Mouse (Mus musculus): ENCODE data around the gene Kif2c. TPM values are rescaled to one million over a fixed set of nuclear protein-coding genes. Genes with fewer than 3 reads are reported as not detected.

Kif2c gene
- polyA plus RNA-seq, 1 experiment: 0.54 TPM

DNA sequence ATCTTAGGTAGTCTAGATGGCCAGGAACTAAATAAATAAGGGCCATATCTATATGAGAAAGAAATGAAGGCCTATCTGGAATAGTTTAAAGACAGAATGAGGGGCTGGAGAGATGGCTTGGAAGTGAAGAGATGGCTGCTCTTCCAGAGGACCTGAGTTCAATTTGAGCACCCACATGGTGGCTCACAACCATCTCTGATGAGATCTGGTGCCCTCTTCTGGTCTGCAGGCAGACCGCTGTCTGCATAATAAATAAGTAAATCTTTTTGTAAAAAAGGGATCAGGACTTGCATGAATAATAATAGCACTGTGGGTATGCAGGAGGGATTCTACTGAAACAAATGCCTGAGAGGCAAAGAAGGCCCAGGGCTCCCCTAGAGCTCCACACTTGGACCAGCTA is 69.2 kb downstream of the Kif2c start:
- no peak for TF ChIP-seq POLR2A (IDR thresholded peaks at IDR 0.05; ENCODE audit: extremely low read depth, insufficient read depth, low read length)
- H3K4me3 ChIP-seq (ENCODE audit: insufficient read depth, low read length): no peak overlapping the region
- H3K4me1 ChIP-seq (ENCODE audit: control insufficient read depth, insufficient read depth, low read length): no peaks in the 10 kb centered on the region
- no peak overlapping the region for H3K27ac ChIP-seq (ENCODE audit: insufficient read depth, low read length)

DNA sequence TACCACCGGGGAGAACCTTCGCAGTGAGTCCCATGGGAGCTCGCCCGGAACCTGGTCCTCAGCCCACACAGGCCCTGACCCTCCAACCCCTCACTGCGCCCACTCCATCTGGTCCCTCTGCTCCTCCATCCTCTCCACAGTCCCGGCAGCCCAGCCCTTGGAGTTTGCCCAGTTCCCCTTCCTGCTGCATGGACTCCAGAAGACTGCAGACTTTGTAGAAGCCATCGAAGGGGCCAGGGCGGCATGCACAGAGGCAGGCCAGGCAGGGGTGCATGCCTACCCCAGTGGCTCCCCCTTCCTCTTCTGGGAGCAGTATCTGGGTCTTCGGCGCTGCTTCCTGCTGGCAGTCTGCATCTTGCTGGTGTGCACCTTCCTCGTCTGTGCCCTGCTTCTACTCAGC is 71.5 kb downstream of the Kif2c start:
- no peaks in the 10 kb centered on the region for H3K4me1 ChIP-seq (ENCODE audit: control insufficient read depth, insufficient read depth, low read length)
- H3K27ac ChIP-seq (ENCODE audit: insufficient read depth, low read length): no peak overlapping the region
- no peak for TF ChIP-seq POLR2A (IDR thresholded peaks at IDR 0.05; ENCODE audit: extremely low read depth, insufficient read depth, low read length)
- TF ChIP-seq CTCF (IDR thresholded peaks at IDR 0.05; ENCODE audit: extremely low read depth, insufficient read depth, low read length): no peak
- no peak overlapping the region for H3K4me3 ChIP-seq (ENCODE audit: insufficient read depth, low read length)

DNA sequence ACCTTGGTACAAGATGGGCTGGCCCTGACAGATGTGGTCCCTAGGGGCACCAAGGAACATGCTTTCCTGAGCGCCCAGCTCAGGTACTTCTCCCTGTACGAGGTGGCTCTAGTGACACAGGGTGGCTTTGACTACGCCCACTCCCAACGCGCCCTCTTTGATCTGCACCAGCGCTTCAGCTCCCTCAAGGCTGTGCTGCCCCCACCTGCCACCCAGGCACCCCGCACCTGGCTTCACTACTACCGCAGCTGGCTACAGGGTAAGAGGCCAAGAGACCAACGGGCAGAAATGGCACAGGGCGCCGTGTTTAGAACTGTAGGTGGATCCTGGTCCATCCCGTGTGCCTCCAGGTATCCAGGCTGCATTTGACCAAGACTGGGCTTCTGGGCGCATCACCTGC is 72.2 kb downstream of the Kif2c start:
- no peak overlapping the region for H3K27ac ChIP-seq (ENCODE audit: insufficient read depth, low read length)

More for the DNA sequence above, 72.2 kb downstream of the Kif2c start:
- Histone ChIP-seq H3K4me3 (ENCODE audit: insufficient read depth, low read length) (no peak overlapping the region), H3K4me1 (ENCODE audit: control insufficient read depth, insufficient read depth, low read length) (no peaks in the 10 kb centered on the region)
- TF ChIP-seq CTCF (IDR thresholded peaks at IDR 0.05; ENCODE audit: extremely low read depth, insufficient read depth, low read length): no peak
- TF ChIP-seq POLR2A (IDR thresholded peaks at IDR 0.05; ENCODE audit: extremely low read depth, insufficient read depth, low read length): no peak

Other genes with a start within 250 kb of the Kif2c start
- gene Urod, start 188.2 kb downstream of the Kif2c start, polyA plus RNA-seq (2012; rRNA removed): 68.1 and 73.8 TPM in 2 replicates
- 44.6 and 50.1 TPM in 2 replicates for gene Hectd3, start 187.3 kb downstream of the Kif2c start, polyA plus RNA-seq (2012; rRNA removed)
- gene Eif2b3, start 163.2 kb downstream of the Kif2c start, polyA plus RNA-seq (2012; rRNA removed): 19.0 and 20.2 TPM in 2 replicates
- gene Ptch2, start 86.6 kb downstream of the Kif2c start, polyA plus RNA-seq (2012; rRNA removed): 1.5 and 1.8 TPM in 2 replicates
- 14.6 and 14.9 TPM in 2 replicates for gene Btbd19, start 56.9 kb downstream of the Kif2c start, polyA plus RNA-seq (2012; rRNA removed)
- gene Tctex1d4, start 55.8 kb downstream of the Kif2c start, polyA plus RNA-seq (2012; rRNA removed): 0.68 and 1.8 TPM in 2 replicates
- gene Plk3, start 48.7 kb downstream of the Kif2c start, polyA plus RNA-seq (2012; rRNA removed): 16.0 and 19.5 TPM in 2 replicates
- gene Rps8, start 26.4 kb downstream of the Kif2c start, polyA plus RNA-seq (2012; rRNA removed): 499 and 554 TPM in 2 replicates
- 4.8 and 6.1 TPM in 2 replicates for gene Tmem53, start 69.3 kb upstream of the Kif2c start, polyA plus RNA-seq (2012; rRNA removed)
- 0.38 and 0.67 TPM in 2 replicates for gene Armh1, start 69.5 kb upstream of the Kif2c start, polyA plus RNA-seq (2012; rRNA removed)

Data from cortical plate, adult 2 months (tissue).